Mouse (Mus musculus) cortical plate, adult 2 months (tissue): Measurements from ENCODE around the gene Fam189a1. TPM values are rescaled to one million over a fixed set of nuclear protein-coding genes. Genes with fewer than 3 reads are reported as not detected.

Experiments
- H3K27ac ChIP-seq: fragments of 200-500 bp; 2 replicates; pipeline ENCODE4 v1.5.1; 2012; ENCODE audit warnings: low read length, control low read depth, inconsistent platforms; ENCODE audit not compliant: insufficient read depth
- H3K4me1 ChIP-seq: fragments of 200-500 bp; 2 replicates; pipeline ENCODE4 v1.6.1; 2011; ENCODE audit warnings: low read length; ENCODE audit not compliant: control insufficient read depth, insufficient read depth
- H3K4me3 ChIP-seq: fragments of 200-500 bp; 2 replicates; pipeline ENCODE4 v1.5.1; 2011; ENCODE audit warnings: mild to moderate bottlenecking, low read length, control low read depth; ENCODE audit not compliant: insufficient read depth
- CTCF ChIP-seq: fragments of 200-500 bp; IDR thresholded peaks from 2 replicates; pipeline ENCODE4 v1.5.1; 2011; ENCODE audit warnings: mild to moderate bottlenecking, control low read depth, low read length; ENCODE audit not compliant: insufficient read depth; ENCODE audit errors: extremely low read depth
- POLR2A ChIP-seq: fragments of 200-500 bp; IDR thresholded peaks from 2 replicates; pipeline ENCODE4 v1.6.1; 2011; ENCODE audit warnings: mild to moderate bottlenecking, low read length, control low read depth; ENCODE audit not compliant: insufficient read depth; ENCODE audit errors: extremely low read depth
- polyA plus RNA-seq: library from polyadenylated mRNA; depleted of rRNA; stranded (reverse); fragments of >200 nt; gene quantifications from 2 replicates; pipeline ENCODE4 v1.2.3, GENCODE M21; 2012

Gene Fam189a1
- polyA plus RNA-seq, 1 experiment = 61.3 TPM

- Histone ChIP-seq H3K4me1 (peaks cover 2% of the 10 kb centered on the region), H3K27ac (no peak overlapping the region), H3K4me3 (no peak overlapping the region)
- no peak for TF ChIP-seq POLR2A
- TF ChIP-seq CTCF = no peak
Measured at GRCm38 (mm10) chr7:65017348-65017747, 139.0 kb downstream of the Fam189a1 start.

DNA sequence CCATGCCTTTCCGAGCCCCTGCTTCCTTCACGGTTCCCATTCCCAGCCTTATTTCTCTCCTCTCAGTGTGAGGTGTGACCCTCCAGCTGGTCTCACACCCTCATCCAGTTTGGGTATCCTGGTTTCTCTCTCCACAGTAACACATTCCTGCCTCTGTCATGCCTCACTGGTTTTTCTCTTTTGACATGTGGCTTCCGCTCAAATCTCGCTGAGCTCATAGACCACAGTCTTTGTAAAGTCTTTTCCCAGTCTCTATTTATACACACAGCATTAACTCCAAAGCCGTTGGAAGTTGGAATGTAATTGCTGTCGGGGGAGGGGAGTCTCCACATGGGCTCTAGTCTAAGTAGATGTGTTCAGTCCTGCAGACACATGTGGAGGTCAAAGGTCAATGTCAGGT, 145.2 kb downstream of the Fam189a1 start:
- no peak overlapping the region for H3K27ac ChIP-seq
- H3K4me3 ChIP-seq = no peak overlapping the region
- peaks cover 6% of the 10 kb centered on the region for H3K4me1 ChIP-seq
- TF ChIP-seq CTCF (no peak), POLR2A (no peak)

GRCm38 (mm10) chr7:65010275-65010674, 146.1 kb downstream of the Fam189a1 start:
- peaks cover 6% of the 10 kb centered on the region for H3K4me1 ChIP-seq
- TF ChIP-seq POLR2A = no peak
- no peak for TF ChIP-seq CTCF
- no peak overlapping the region for H3K27ac ChIP-seq
- no peak overlapping the region for H3K4me3 ChIP-seq

DNA sequence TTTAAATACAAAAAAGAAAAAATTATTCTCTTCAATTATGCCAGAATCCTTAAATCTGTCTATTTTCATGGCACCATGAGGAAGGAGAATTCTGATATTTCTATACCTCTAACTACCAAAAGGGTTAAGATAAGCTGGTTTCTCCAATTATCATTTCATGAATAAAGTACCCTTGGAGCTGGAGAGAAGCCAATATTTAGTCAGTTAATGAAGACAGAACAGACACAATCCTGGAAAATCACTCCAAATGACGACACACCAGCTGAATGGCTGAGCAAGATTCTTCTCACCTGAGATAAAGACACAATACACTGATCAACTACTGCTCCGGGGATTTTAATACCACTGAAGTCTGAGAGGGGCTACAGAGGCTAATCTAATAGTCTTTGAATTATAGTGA, 150.6 kb downstream of the Fam189a1 start:
- no peak overlapping the region for H3K4me3 ChIP-seq
- TF ChIP-seq POLR2A (no peak), CTCF (no peak)
- no peak overlapping the region for H3K27ac ChIP-seq
- no peaks in the 10 kb centered on the region; the same call in none of the 2 replicates for H3K4me1 ChIP-seq

DNA sequence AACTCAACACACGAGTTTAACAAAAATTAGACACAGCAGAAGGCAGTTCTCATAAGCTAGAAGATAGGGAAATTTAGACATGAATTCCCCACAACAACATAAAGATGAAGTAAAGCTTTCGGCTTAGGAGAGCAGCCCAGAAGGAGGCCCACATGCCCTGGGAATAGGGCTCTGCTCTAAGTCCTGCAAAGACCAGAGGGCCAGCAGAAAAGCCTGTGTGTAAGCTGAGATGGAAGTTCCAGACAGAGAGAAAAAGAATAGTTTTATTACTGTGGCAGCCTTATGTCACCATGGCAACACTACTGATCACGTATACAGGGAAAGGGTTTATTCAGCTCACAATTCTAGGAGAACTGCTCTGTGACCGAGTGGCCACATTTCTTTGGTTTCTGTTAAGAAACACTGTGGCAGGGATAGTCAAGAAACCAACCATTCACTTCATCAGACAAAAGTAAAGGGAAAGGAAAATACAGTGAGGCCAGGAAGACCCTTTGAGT, 156.6 kb downstream of the Fam189a1 start:
- TF ChIP-seq CTCF (no peak), POLR2A (no peak)
- H3K4me3 ChIP-seq = no peak overlapping the region
- H3K27ac ChIP-seq = no peak overlapping the region
- H3K4me1 ChIP-seq = no peaks in the 10 kb centered on the region; the same call in 1 of the 2 replicates

DNA sequence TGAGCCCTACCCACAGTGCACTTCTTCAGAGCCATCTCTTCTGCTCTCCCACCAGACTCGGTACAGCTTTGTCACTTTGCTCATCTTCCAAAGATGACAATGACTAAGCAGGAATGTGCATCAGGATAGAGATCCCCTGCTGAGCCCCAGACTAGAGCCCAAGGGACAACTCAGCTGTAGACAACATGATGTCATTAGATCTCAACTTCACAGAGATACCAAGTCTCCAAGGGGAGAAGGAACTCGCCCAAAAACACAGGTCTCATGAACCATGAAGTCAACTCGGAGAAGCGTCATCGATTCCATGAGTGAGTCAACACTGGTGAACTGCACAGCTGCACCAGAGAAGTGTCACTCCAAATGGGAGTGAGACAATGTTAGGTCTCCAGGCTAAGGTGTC, 158.6 kb downstream of the Fam189a1 start:
- Histone ChIP-seq H3K27ac (no peak overlapping the region), H3K4me3 (no peak overlapping the region), H3K4me1 (no peaks in the 10 kb centered on the region; the same call in 1 of the 2 replicates)
- TF ChIP-seq POLR2A (no peak), CTCF (no peak)

- H3K4me3 ChIP-seq = no peak overlapping the region
Measured at GRCm38 (mm10) chr7:64995946-64996444, 160.4 kb downstream of the Fam189a1 start.

GRCm38 (mm10) chr7:64989406-64989805, 167.0 kb downstream of the Fam189a1 start:
- TF ChIP-seq POLR2A (no peak), CTCF (no peak)
- Histone ChIP-seq H3K27ac (no peak overlapping the region), H3K4me1 (peaks cover 2% of the 10 kb centered on the region; the same call in 1 of the 2 replicates)

More at GRCm38 (mm10) chr7:64995946-64996444, 160.4 kb downstream of the Fam189a1 start:
- no peak for TF ChIP-seq CTCF
- TF ChIP-seq POLR2A = no peak
- Histone ChIP-seq H3K4me1 (no peaks in the 10 kb centered on the region; the same call in 1 of the 2 replicates), H3K27ac (no peak overlapping the region)

GRCm38 (mm10) chr7:64988015-64988414, 168.4 kb downstream of the Fam189a1 start:
- Histone ChIP-seq H3K4me3 (no peak overlapping the region), H3K27ac (no peak overlapping the region), H3K4me1 (peaks cover 3% of the 10 kb centered on the region)
- TF ChIP-seq CTCF = no peak
- no peak for TF ChIP-seq POLR2A

More at GRCm38 (mm10) chr7:64989406-64989805, 167.0 kb downstream of the Fam189a1 start:
- no peak overlapping the region for H3K4me3 ChIP-seq

GRCm38 (mm10) chr7:64984468-64985120, 171.8 kb downstream of the Fam189a1 start:
- Histone ChIP-seq H3K4me3 (no peak overlapping the region), H3K4me1 (peaks cover 6% of the 10 kb centered on the region), H3K27ac (no peak overlapping the region)
- TF ChIP-seq POLR2A = no peak
- no peak for TF ChIP-seq CTCF
